Mouse (Mus musculus) lung, postnatal 0 days (tissue): ENCODE data around the gene Nbas.

ENCODE experiments used
- CTCF ChIP-seq: IDR thresholded peaks from 2 replicates; pipeline ENCODE4 v1.5.1; 2016; ENCODE audit warnings: antibody characterized with exemption, mild to moderate bottlenecking
- EP300 ChIP-seq: IDR thresholded peaks from 2 replicates; pipeline ENCODE4 v1.6.1; 2016; ENCODE audit warnings: antibody characterized with exemption, mild to moderate bottlenecking, control low read depth

- TF ChIP-seq CTCF = no peak
- no peak for TF ChIP-seq EP300
Measured at GRCm38 (mm10) chr12:13314384-13314783, 45.5 kb downstream of the Nbas start.
